Mouse (Mus musculus): ENCODE measurements at regions not wholly inside any gene's neighbourhood (a gene's known extent, or its start where the extent isn't known, plus 50 kb on each side); places are given as distances from the start of the nearest gene placed in this dataset.

DNA sequence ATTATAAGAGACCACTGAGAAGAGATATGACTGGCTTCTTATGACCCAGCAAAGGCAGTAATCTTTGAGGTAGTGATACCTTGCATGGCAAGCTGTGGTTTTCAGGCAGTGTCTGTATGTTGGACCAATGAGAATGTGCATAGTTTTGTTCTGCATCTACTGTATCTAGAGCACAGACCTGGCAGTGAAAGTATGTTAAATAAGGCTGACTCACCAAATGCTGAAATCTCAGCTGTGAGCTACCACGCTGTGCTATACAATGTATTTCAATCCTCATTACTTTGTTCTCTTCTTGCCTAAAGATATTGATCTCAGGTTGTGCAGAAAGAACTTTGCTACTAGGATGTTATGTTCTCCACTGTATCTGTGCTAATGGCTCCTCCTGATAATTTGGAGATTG is 83.9 kb upstream of the Zfp827 start:
- no peaks in the 10 kb centered on the region for H3K27me3 ChIP-seq (ENCODE audit: low read depth, poor library complexity, severe bottlenecking)
- no peaks in the 10 kb centered on the region for H3K9me3 ChIP-seq (replicated peaks)
- H3K4me1 ChIP-seq = no peaks in the 10 kb centered on the region
- WGBS = 95% methylated on average over 1 of the region's 1 CpGs
- no peak for DNase-seq (ENCODE audit: low spot score)
- H3K4me3 ChIP-seq = no peak overlapping the region
- H3K36me3 ChIP-seq = no peaks in the 10 kb centered on the region
- H3K27ac ChIP-seq = no peak overlapping the region

DNA sequence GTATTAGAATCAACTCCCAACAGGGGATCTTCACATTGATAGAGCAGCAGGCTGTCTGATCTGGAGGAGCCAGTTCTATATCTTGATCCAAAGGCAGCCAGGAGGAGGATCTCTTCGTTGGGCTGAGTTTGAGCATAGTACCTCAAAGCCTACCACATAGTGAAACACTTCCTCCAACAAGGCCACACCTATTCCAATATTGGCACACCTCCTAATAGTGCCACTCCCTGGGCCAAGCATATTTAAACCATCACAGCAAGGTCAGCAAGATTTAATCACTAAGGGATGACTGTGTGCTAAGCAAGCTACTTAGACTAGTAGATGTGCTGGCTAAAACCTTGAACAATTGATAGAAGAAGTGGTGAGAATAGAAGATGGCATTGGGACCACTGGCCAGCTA is 82.6 kb upstream of the Zfp827 start:
- DNase-seq (ENCODE audit: low spot score) = no peak
- Histone ChIP-seq H3K4me3 (no peak overlapping the region), H3K36me3 (no peaks in the 10 kb centered on the region), H3K4me1 (no peaks in the 10 kb centered on the region), H3K9me3 (replicated peaks) (no peaks in the 10 kb centered on the region), H3K27me3 (ENCODE audit: low read depth, poor library complexity, severe bottlenecking) (no peaks in the 10 kb centered on the region), H3K27ac (no peak overlapping the region)
- 54% methylated on average over 1 of the region's 1 CpGs for WGBS

DNA sequence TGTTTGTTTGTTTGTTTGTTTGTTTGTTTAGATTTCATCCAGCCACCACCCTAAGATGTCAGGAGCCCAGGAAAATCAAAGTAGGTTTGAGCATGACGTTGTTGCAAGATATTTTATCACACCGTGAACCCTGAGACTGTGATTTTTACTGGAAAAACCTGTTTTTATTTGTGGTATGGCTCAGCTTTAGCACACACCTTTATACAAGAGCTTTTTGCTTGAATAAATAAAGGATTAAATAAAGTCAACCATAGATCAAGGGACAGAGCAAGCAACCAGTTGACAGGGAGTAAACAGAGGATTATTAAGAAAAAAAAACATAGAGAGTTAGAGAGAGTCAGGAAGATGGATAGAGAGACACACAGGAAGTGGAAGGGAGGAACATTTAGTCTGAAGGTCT is 82.2 kb upstream of the Zfp827 start:
- no peak for DNase-seq (ENCODE audit: low spot score)
- Histone ChIP-seq H3K36me3 (no peaks in the 10 kb centered on the region), H3K4me1 (no peaks in the 10 kb centered on the region), H3K27ac (no peak overlapping the region), H3K27me3 (ENCODE audit: low read depth, poor library complexity, severe bottlenecking) (no peaks in the 10 kb centered on the region), H3K4me3 (no peak overlapping the region), H3K9me3 (replicated peaks) (no peaks in the 10 kb centered on the region)
- WGBS = 85% methylated on average over 2 of the region's 2 CpGs

DNA sequence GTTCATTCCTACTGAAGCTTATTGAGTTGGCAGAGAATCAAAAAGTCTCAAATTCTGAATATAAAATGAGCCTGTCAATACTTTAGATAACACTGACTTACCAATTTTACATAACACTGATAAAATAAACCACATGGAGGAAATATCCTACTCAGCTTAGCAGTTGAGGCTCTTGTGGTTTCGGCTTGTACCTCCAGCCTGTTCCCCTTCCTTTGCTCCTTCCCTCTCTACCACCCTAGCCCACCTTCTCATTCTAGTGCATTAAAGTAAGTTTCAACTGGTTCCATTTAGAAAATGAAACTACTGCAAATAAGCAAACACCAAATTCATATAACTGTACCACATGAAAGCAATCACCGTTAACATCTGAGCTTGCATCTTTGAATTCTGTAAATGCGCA is 53.2 kb upstream of the Zfp827 start:
- H3K27me3 ChIP-seq (ENCODE audit: low read depth, poor library complexity, severe bottlenecking) = no peaks in the 10 kb centered on the region
- H3K36me3 ChIP-seq = no peaks in the 10 kb centered on the region
- no peaks in the 10 kb centered on the region for H3K9me3 ChIP-seq (replicated peaks)
- WGBS = 96% methylated on average over 3 of the region's 3 CpGs
- H3K4me1 ChIP-seq = peaks cover 16% of the 10 kb centered on the region; the same call in 1 of the 2 replicates
- no peak overlapping the region for H3K27ac ChIP-seq
- no peak for DNase-seq (ENCODE audit: low spot score)
- no peak overlapping the region for H3K4me3 ChIP-seq
